Mouse (Mus musculus): ENCODE data around the gene Zdhhc18.

DNA sequence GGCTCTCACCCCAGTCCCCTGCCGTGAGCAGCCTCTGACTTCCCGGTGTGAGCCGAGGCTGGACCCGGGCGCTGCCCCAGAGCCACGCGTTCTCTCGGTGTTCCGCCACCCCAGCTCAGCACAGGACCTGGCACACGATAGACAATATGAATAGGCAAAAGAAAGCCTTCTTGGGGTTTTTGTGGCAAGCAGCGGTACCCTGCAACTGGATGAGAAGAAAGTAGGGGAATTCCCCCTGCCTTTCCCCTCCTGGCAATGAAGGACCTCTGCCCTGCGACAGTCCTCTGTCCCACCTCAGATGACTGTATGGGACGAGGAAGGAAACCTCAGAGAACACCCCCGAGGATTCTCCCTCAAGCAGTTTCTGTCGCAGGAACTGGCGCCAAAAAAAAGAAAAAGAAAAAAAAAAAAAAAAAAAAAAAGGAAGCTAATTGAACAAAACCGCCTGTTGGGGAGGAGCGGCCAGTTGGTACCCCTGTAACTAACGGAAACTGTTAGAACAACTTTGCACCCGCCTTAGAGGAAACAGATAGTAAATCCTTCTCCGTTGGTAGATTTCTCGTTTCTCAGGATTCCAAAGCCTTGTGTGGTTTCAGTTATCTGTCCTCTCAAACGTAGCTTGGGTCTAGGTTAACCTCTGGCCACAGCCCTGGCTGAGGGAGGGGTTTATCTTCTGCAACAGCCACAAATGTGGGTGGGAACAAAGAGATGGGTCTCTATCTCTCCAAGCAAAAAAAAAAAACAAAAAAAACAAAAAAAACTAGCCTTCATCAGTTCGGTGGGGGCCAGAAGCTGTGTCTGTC lies 23.1 kb upstream of the Zdhhc18 start:
- TF ChIP-seq CTCF (IDR thresholded peaks at IDR 0.05; ENCODE audit: low read depth, low read length): no peak
- no peak for TF ChIP-seq POLR2A (IDR thresholded peaks at IDR 0.05; ENCODE audit: borderline replicate concordance, low read depth, low read length)

Data from bone marrow macrophage, adult 2 months (primary cell).